Comparison of ENCODE assay signal across 19 mouse cellular contexts in the genomic region with DNA sequence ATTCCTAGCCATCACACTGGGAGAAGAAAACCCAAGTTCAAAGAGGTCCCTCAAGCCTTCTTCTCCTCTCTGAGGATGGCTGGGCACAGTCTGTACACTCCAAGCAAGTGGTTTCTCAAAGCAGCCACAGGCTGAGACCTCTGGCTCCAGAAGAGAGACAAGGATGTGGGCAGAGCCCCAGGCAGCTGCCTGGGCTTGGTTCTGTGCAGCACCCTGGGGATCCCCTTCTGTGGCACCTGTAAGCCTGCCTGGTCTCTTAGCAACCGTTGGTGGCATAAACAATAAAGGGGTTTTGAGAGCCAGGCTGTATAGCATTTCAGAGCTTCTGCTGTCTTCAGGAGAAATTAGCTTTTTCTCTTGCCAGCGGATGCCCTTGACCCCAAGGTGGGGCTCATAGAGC. TPM values are rescaled to one million over a fixed set of nuclear protein-coding genes. Genes with fewer than 3 reads are reported as not detected.
DNase-seq lines count a peak whose midpoint lies in the region; ATAC-seq and TF ChIP-seq lines count a peak whose summit lies in the region.
"Had no signal": no experiment of that assay in that cellular context is flagged by ENCODE, and none has a peak within 500 bp of the region (broad histone marks: within the 10 kb centered on the region; RNA-seq: fewer than 3 reads in every experiment).

No protein-coding gene starts in this region.

- WGBS in lung, postnatal 0 days, result 83% methylated on average over 2 of the region's 2 CpGs
- 34% methylated on average over 2 of the region's 2 CpGs for WGBS in thymus, adult 2 months

- H3K4me2 ChIP-seq in lung, postnatal 0 days (replicated peaks; ENCODE audit: low read depth, low read length), result no peak overlapping the region
- H3K4me2 ChIP-seq: embryonic facial prominence, embryonic 12.5 days; kidney, embryonic 15.5 days; liver, embryonic 11.5 days; lung, embryonic 14.5 days; neural tube, embryonic 15.5 days had no signal

- no peak overlapping the region for H3K27ac ChIP-seq in lung, postnatal 0 days (ENCODE audit: low read length)
- no peak overlapping the region for H3K27ac ChIP-seq in thymus, adult 2 months (ENCODE audit: control insufficient read depth, insufficient read depth, low read length)
- H3K27ac ChIP-seq: embryonic facial prominence, embryonic 12.5 days; heart, adult 2 months; kidney, embryonic 15.5 days; neural tube, embryonic 15.5 days; stomach, postnatal 0 days had no signal

- no peaks in the 10 kb centered on the region for H3K27me3 ChIP-seq in lung, postnatal 0 days (replicated peaks; ENCODE audit: insufficient read depth, low read length)
- H3K27me3 ChIP-seq in thymus, adult 2 months (ENCODE audit: control insufficient read depth, insufficient read depth, low read length), result no peaks in the 10 kb centered on the region
- H3K27me3 ChIP-seq: embryonic facial prominence, embryonic 12.5 days; kidney, embryonic 15.5 days; neural tube, embryonic 15.5 days had no signal

- H3K36me3 ChIP-seq in lung, postnatal 0 days (ENCODE audit: insufficient read depth, low read length), result no peaks in the 10 kb centered on the region
- no peaks in the 10 kb centered on the region for H3K36me3 ChIP-seq in thymus, adult 2 months (ENCODE audit: control insufficient read depth, insufficient read depth, low read length)
- H3K36me3 ChIP-seq: embryonic facial prominence, embryonic 12.5 days; kidney, embryonic 15.5 days; neural tube, embryonic 15.5 days had no signal

- no peak for ATAC-seq in lung, postnatal 0 days

- TF ChIP-seq CTCF in lung, postnatal 0 days (IDR thresholded peaks at IDR 0.05), result no peak
- TF ChIP-seq CTCF in thymus, adult 2 months (IDR thresholded peaks at IDR 0.05; ENCODE audit: borderline replicate concordance, control insufficient read depth, extremely low read depth, insufficient read depth, low read length, poor library complexity), result no peak

- TF ChIP-seq POLR2A in thymus, adult 2 months (IDR thresholded peaks at IDR 0.05; ENCODE audit: control insufficient read depth, extremely low read depth, insufficient read depth, low read length, poor library complexity), result no peak

- no peak overlapping the region for H3K9ac ChIP-seq in lung, postnatal 0 days (replicated peaks; ENCODE audit: low read depth)
- H3K9ac ChIP-seq: embryonic facial prominence, embryonic 12.5 days; kidney, embryonic 15.5 days; lung, embryonic 14.5 days; neural tube, embryonic 15.5 days had no signal

- no peak for TF ChIP-seq EP300 in lung, postnatal 0 days (IDR thresholded peaks at IDR 0.05)

- H3K4me1 ChIP-seq in lung, postnatal 0 days (ENCODE audit: insufficient read depth, low read depth, low read length), result no peaks in the 10 kb centered on the region
- peaks cover 6% of the 10 kb centered on the region; the same call in 1 of the 2 replicates for H3K4me1 ChIP-seq in thymus, adult 2 months (replicated peaks; ENCODE audit: control insufficient read depth, insufficient read depth, low read length)
- H3K4me1 ChIP-seq: embryonic facial prominence, embryonic 12.5 days; kidney, embryonic 15.5 days; neural tube, embryonic 15.5 days had no signal

- no peaks in the 10 kb centered on the region for H3K9me3 ChIP-seq in lung, postnatal 0 days (ENCODE audit: low read length)
- H3K9me3 ChIP-seq: embryonic facial prominence, embryonic 12.5 days; kidney, embryonic 15.5 days; neural tube, embryonic 15.5 days had no signal

- DNase-seq in lung, postnatal 10 days, result peak; percentile 14
- DNase-seq in lung, postnatal 0 days (ENCODE audit: low spot score), result no peak
- DNase-seq in induced T-regulatory cell, adult 2 months (ENCODE audit: low read depth), result peak; percentile 87
- peak; percentile 22 for DNase-seq in thymus, adult 2 months
- no peak for DNase-seq in urinary bladder, postnatal 14 days (ENCODE audit: low spot score)
- DNase-seq in retina, postnatal 1 day, result no peak
- DNase-seq in cerebellum, adult 8-10 months, result no peak
- no peak for DNase-seq in frontal cortex, postnatal 10 days (ENCODE audit: low spot score in 2 of 2)
- DNase-seq: cerebellum, postnatal 25 days; layer of hippocampus, postnatal 36 days; lung, embryonic 14.5 days; right cerebral cortex, adult 18-20 months; spleen, adult 18-20 months had no signal

- H3K4me3 ChIP-seq in lung, postnatal 0 days (ENCODE audit: low read depth, low read length), result no peak overlapping the region
- H3K4me3 ChIP-seq in thymus, adult 2 months (ENCODE audit: control insufficient read depth, insufficient read depth, low read length), result no peak overlapping the region
- H3K4me3 ChIP-seq: embryonic facial prominence, embryonic 12.5 days; heart, adult 2 months; kidney, embryonic 15.5 days; neural tube, embryonic 15.5 days had no signal

RNA-seq across cellular contexts. Expression of gene Siah1a, which starts 52.0 kb away (rescaled TPM):
- polyA plus RNA-seq in lung, postnatal 0 days (2015; fragmentation: Nextera tagmentation; extraction: Ambion mirVana), result 43.3 and 50.3 TPM in 2 replicates
- polyA plus RNA-seq in thymus, adult 2 months (2012; rRNA removed), result 32.6 and 35.7 TPM in 2 replicates

RNA-seq across cellular contexts. Expression of gene Gm10638, which starts 52.2 kb away (rescaled TPM):
- 8.5 and 9.5 TPM in 2 replicates for polyA plus RNA-seq in lung, postnatal 0 days (2015; fragmentation: Nextera tagmentation; extraction: Ambion mirVana)
- polyA plus RNA-seq in thymus, adult 2 months (2012; rRNA removed), result 1.8 and 2.2 TPM in 2 replicates

Comparison
In these comparisons a context has a peak if more than half of its experiments do, and no peak if none do; other contexts are left out.
1. DNase-seq: peak in lung, postnatal 10 days (single experiment), induced T-regulatory cell, adult 2 months (single experiment) and thymus, adult 2 months (single experiment); none in lung, postnatal 0 days (single experiment), urinary bladder, postnatal 14 days (single experiment), retina, postnatal 1 day (single experiment), cerebellum, adult 8-10 months (single experiment) and frontal cortex, postnatal 10 days (0 of 2).